Mouse (Mus musculus) heart, adult 2 months (tissue): Measurements from ENCODE around the gene Naaladl2.

ENCODE experiments used
- EP300 ChIP-seq: fragments of 200-500 bp; IDR thresholded peaks from 2 replicates; pipeline ENCODE4 v1.6.1; 2011; ENCODE audit warnings: low read depth, low read length, control low read depth; ENCODE audit not compliant: insufficient read depth
- POLR2A ChIP-seq: fragments of 200-500 bp; IDR thresholded peaks from 2 replicates; pipeline ENCODE4 v1.6.1; 2011; ENCODE audit warnings: mild to moderate bottlenecking, low read depth, low read length, control low read depth; ENCODE audit not compliant: insufficient read depth

- TF ChIP-seq EP300 (no peak), POLR2A (no peak)
These were observed 473.6 kb downstream of the Naaladl2 start for GRCm38 (mm10) chr3:24670500-24670899.
